Comparison of ENCODE assay signal across 8 mouse cellular contexts in the genomic region with DNA sequence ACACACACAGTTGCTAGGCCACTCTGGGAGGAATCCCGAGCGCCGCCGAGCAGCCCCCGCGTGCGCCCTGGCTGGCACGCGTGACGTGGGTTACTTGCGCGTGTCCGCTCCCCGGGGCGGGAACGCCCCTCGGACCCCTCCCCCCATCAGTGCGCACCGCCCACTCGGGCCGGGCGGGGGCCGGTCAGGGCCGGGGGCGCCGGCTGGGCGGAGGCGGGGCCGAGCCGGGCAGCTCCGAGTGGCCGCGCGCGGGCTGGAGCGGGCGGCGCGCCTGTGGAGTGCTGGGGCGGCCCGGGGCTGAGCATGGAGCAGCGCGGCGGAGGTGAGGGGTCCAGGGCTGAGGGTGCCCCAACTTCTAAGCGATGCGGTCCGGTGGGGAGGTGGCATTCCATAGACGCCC. TPM values are rescaled to one million over a fixed set of nuclear protein-coding genes. Genes with fewer than 3 reads are reported as not detected.
A peak's percentile ranks its signal among the peaks of the same experiment; 100 is the strongest.
DNase-seq lines count a peak whose midpoint lies in the region; ATAC-seq and TF ChIP-seq lines count a peak whose summit lies in the region.

No protein-coding gene starts in this region.

- H3K79me3 ChIP-seq in C2C12 (ENCODE audit: low read depth): peaks cover 40% of the 10 kb centered on the region

- H3ac ChIP-seq in C2C12 (ENCODE audit: control insufficient read depth, insufficient read length, low read depth): peak overlapping the region; percentile 99

- TF ChIP-seq POLR2A in olfactory bulb, adult 2 months (IDR thresholded peaks at IDR 0.05; ENCODE audit: insufficient read depth, low read depth, low read length): no peak

- peak overlapping the region; percentile 98 for H3K27ac ChIP-seq in forebrain, embryonic 10.5 days
- H3K27ac ChIP-seq in heart, embryonic 16.5 days (ENCODE audit: low read length): peak overlapping the region; percentile 100
- H3K27ac ChIP-seq in liver, postnatal 0 days (ENCODE audit: low read depth): peak overlapping the region; percentile 87
- peak overlapping the region; percentile 77 for H3K27ac ChIP-seq in olfactory bulb, adult 2 months (ENCODE audit: insufficient read depth, low read depth, low read length)

- peak overlapping the region; percentile 53 for H3K4me3 ChIP-seq in C2C12 (ENCODE audit: insufficient read depth, poor library complexity, severe bottlenecking)
- peak overlapping the region; percentile 84 for H3K4me3 ChIP-seq in forebrain, embryonic 10.5 days
- H3K4me3 ChIP-seq in heart, embryonic 16.5 days (ENCODE audit: low read length): peak overlapping the region; percentile 79
- peak overlapping the region; percentile 59 for H3K4me3 ChIP-seq in liver, postnatal 0 days (ENCODE audit: low read depth, low read length)
- H3K4me3 ChIP-seq in olfactory bulb, adult 2 months (ENCODE audit: insufficient read depth, low read depth, low read length): peak overlapping the region; percentile 57

- peak; percentile 65 for ATAC-seq in heart, embryonic 16.5 days (replicated peaks; ENCODE audit: extremely low read depth, insufficient read depth, low FRiP score)
- ATAC-seq in liver, postnatal 0 days: peak; percentile 54

- H3K27me3 ChIP-seq in C2C12 (ENCODE audit: control insufficient read depth, insufficient read depth, insufficient read length): no peaks in the 10 kb centered on the region
- no peaks in the 10 kb centered on the region for H3K27me3 ChIP-seq in forebrain, embryonic 10.5 days (ENCODE audit: poor library complexity, severe bottlenecking)
- no peaks in the 10 kb centered on the region for H3K27me3 ChIP-seq in heart, embryonic 16.5 days (ENCODE audit: control insufficient read depth, insufficient read depth, low read length)
- H3K27me3 ChIP-seq in liver, postnatal 0 days (ENCODE audit: insufficient read depth, low read length): no peaks in the 10 kb centered on the region

- peak; percentile 95 to 96 for DNase-seq in adrenal gland, postnatal 36 days
- DNase-seq in forebrain, embryonic 10.5 days (ENCODE audit: extremely low spot score, low spot score): peak; percentile 77
- peak; percentile 88 to 92 for DNase-seq in kidney, postnatal 36 days
- DNase-seq in liver, postnatal 0 days: peak; percentile 79
- DNase-seq in urinary bladder, adult 18-20 months (ENCODE audit: low spot score in 2 of 2): peak; percentile 87

- peaks cover 84% of the 10 kb centered on the region for H3K4me1 ChIP-seq in forebrain, embryonic 10.5 days
- H3K4me1 ChIP-seq in heart, embryonic 16.5 days (ENCODE audit: control insufficient read depth, insufficient read depth, low read length): peaks cover 50% of the 10 kb centered on the region
- peaks cover 36% of the 10 kb centered on the region for H3K4me1 ChIP-seq in liver, postnatal 0 days (ENCODE audit: insufficient read depth)
- H3K4me1 ChIP-seq in olfactory bulb, adult 2 months (ENCODE audit: control insufficient read depth, insufficient read depth, low read length): peaks cover 40% of the 10 kb centered on the region

- TF ChIP-seq EP300 in liver, postnatal 0 days (IDR thresholded peaks at IDR 0.05; ENCODE audit: low read depth): no peak

- under 1% methylated on average over 48 of the region's 48 CpGs for WGBS in forebrain, embryonic 10.5 days
- WGBS in heart, embryonic 16.5 days: under 1% methylated on average over 45 of the region's 48 CpGs
- WGBS in liver, postnatal 0 days (ENCODE audit: insufficient replicate concordance): 3% methylated on average over 22 of the region's 48 CpGs
- 1% methylated on average over 48 of the region's 48 CpGs for WGBS in olfactory bulb, adult 2 months

- H3K79me2 ChIP-seq in C2C12 (ENCODE audit: control insufficient read depth, insufficient read depth): peaks cover 56% of the 10 kb centered on the region

- peaks cover 18% of the 10 kb centered on the region for H3K36me3 ChIP-seq in C2C12 (ENCODE audit: control insufficient read depth, insufficient read depth)
- peaks cover 37% of the 10 kb centered on the region for H3K36me3 ChIP-seq in forebrain, embryonic 10.5 days (replicated peaks)
- H3K36me3 ChIP-seq in heart, embryonic 16.5 days (ENCODE audit: control insufficient read depth, insufficient read depth): peaks cover 9% of the 10 kb centered on the region
- H3K36me3 ChIP-seq in liver, postnatal 0 days (replicated peaks; ENCODE audit: insufficient read depth, low read length): no peaks in the 10 kb centered on the region; the same call in 1 of the 2 replicates

- no peak for TF ChIP-seq CTCF in C2C12 (IDR thresholded peaks at IDR 0.05; ENCODE audit: control insufficient read depth, insufficient read depth, insufficient read length)
- no peak for TF ChIP-seq CTCF in liver, postnatal 0 days (IDR thresholded peaks at IDR 0.05; ENCODE audit: low read depth)
- TF ChIP-seq CTCF in olfactory bulb, adult 2 months (IDR thresholded peaks at IDR 0.05; ENCODE audit: insufficient read depth, low read depth, low read length): no peak

- H3K4me2 ChIP-seq in heart, embryonic 16.5 days (ENCODE audit: low read depth, low read length): peak overlapping the region; percentile 96
- peak overlapping the region; percentile 91 for H3K4me2 ChIP-seq in liver, postnatal 0 days (ENCODE audit: low read depth, low read length)

- H3K9me3 ChIP-seq in forebrain, embryonic 10.5 days: no peaks in the 10 kb centered on the region
- H3K9me3 ChIP-seq in heart, embryonic 16.5 days (replicated peaks; ENCODE audit: control insufficient read depth, low read length): no peaks in the 10 kb centered on the region
- H3K9me3 ChIP-seq in liver, postnatal 0 days (ENCODE audit: low read length): no peaks in the 10 kb centered on the region

- H3K9ac ChIP-seq in heart, embryonic 16.5 days (ENCODE audit: low read length): peak overlapping the region; percentile 95
- peak overlapping the region; percentile 72 for H3K9ac ChIP-seq in liver, postnatal 0 days (replicated peaks)

TF ChIP-seq in C2C12, 6 proteins besides CTCF, POLR2A, EP300 and RAD21:
- TF ChIP-seq MYOG (IDR thresholded peaks at IDR 0.05; ENCODE audit: control insufficient read depth, extremely low read depth, insufficient read length): no peak
- peak; percentile 33 for TF ChIP-seq MAX (IDR thresholded peaks at IDR 0.05)
TF ChIP-seq in C2C12: peak in this region for 1.

RNA-seq across cellular contexts. Expression of gene Lzts2, which starts 3.7 kb away (rescaled TPM):
- 59.2 TPM for polyA plus RNA-seq in C2C12 (2012; fragmentation: generic; extraction: Trizol)
- total RNA-seq in adrenal gland, postnatal 36 days (2021): 10 to 100 TPM; 90.4 to 95.6 TPM
- 47.9 and 52.4 TPM in 2 replicates for polyA plus RNA-seq in forebrain, embryonic 10.5 days (2016; fragmentation: Nextera tagmentation; extraction: Ambion mirVana)
- polyA plus RNA-seq in heart, embryonic 16.5 days (2015; fragmentation: Nextera tagmentation; extraction: Ambion mirVana): 38.0 and 45.8 TPM in 2 replicates
- 5.7 and 7.2 TPM in 2 replicates for polyA plus RNA-seq in liver, postnatal 0 days (2015; fragmentation: Nextera tagmentation; extraction: Ambion mirVana)
- not detected in 2 replicates for polyA plus RNA-seq in olfactory bulb, adult 2 months (2012; ENCODE audit: insufficient read depth, insufficient read length, low replicate concordance, missing spikeins)

RNA-seq across cellular contexts. Expression of gene Mrpl43, which starts 11.7 kb away (rescaled TPM):
- 63.0 TPM for polyA plus RNA-seq in C2C12 (2012; fragmentation: generic; extraction: Trizol)
- 10 to 100 TPM; 49.0 to 53.6 TPM for total RNA-seq in adrenal gland, postnatal 36 days (2021)
- polyA plus RNA-seq in forebrain, embryonic 10.5 days (2016; fragmentation: Nextera tagmentation; extraction: Ambion mirVana): 71.4 and 75.0 TPM in 2 replicates
- 64.4 and 68.6 TPM in 2 replicates for polyA plus RNA-seq in heart, embryonic 16.5 days (2015; fragmentation: Nextera tagmentation; extraction: Ambion mirVana)
- 43.6 and 43.8 TPM in 2 replicates for polyA plus RNA-seq in liver, postnatal 0 days (2015; fragmentation: Nextera tagmentation; extraction: Ambion mirVana)
- not detected in 2 replicates for polyA plus RNA-seq in olfactory bulb, adult 2 months (2012; ENCODE audit: insufficient read depth, insufficient read length, low replicate concordance, missing spikeins)

RNA-seq across cellular contexts. Expression of gene Twnk, which starts 12.4 kb away (rescaled TPM):
- polyA plus RNA-seq in C2C12 (2012; fragmentation: generic; extraction: Trizol): 12.1 TPM
- total RNA-seq in adrenal gland, postnatal 36 days (2021): 10 to 100 TPM; 30.8 to 33.0 TPM
- 34.5 and 35.8 TPM in 2 replicates for polyA plus RNA-seq in forebrain, embryonic 10.5 days (2016; fragmentation: Nextera tagmentation; extraction: Ambion mirVana)
- polyA plus RNA-seq in heart, embryonic 16.5 days (2015; fragmentation: Nextera tagmentation; extraction: Ambion mirVana): 23.2 and 24.5 TPM in 2 replicates
- 9.9 and 10.6 TPM in 2 replicates for polyA plus RNA-seq in liver, postnatal 0 days (2015; fragmentation: Nextera tagmentation; extraction: Ambion mirVana)
- not detected in 2 replicates for polyA plus RNA-seq in olfactory bulb, adult 2 months (2012; ENCODE audit: insufficient read depth, insufficient read length, low replicate concordance, missing spikeins)

RNA-seq across cellular contexts. Expression of gene Pdzd7, which starts 27.6 kb away (rescaled TPM):
- 0.14 TPM for polyA plus RNA-seq in C2C12 (2012; fragmentation: generic; extraction: Trizol)
- under 1 TPM; 0.13 to 0.23 TPM for total RNA-seq in adrenal gland, postnatal 36 days (2021)
- 0.15 and 0.25 TPM in 2 replicates for polyA plus RNA-seq in forebrain, embryonic 10.5 days (2016; fragmentation: Nextera tagmentation; extraction: Ambion mirVana)
- polyA plus RNA-seq in heart, embryonic 16.5 days (2015; fragmentation: Nextera tagmentation; extraction: Ambion mirVana): 0.14 and 0.25 TPM in 2 replicates
- not detected in 2 replicates for polyA plus RNA-seq in liver, postnatal 0 days (2015; fragmentation: Nextera tagmentation; extraction: Ambion mirVana)
- polyA plus RNA-seq in olfactory bulb, adult 2 months (2012; ENCODE audit: insufficient read depth, insufficient read length, low replicate concordance, missing spikeins): not detected in 2 replicates

RNA-seq across cellular contexts. Expression of gene Sema4g, which starts 29.0 kb away (rescaled TPM):
- 0.30 TPM for polyA plus RNA-seq in C2C12 (2012; fragmentation: generic; extraction: Trizol)
- 1 to 10 TPM; 4.2 to 5.6 TPM for total RNA-seq in adrenal gland, postnatal 36 days (2021)
- polyA plus RNA-seq in forebrain, embryonic 10.5 days (2016; fragmentation: Nextera tagmentation; extraction: Ambion mirVana): 3.4 and 3.8 TPM in 2 replicates
- polyA plus RNA-seq in heart, embryonic 16.5 days (2015; fragmentation: Nextera tagmentation; extraction: Ambion mirVana): 0.79 and 0.94 TPM in 2 replicates
- 9.3 and 11.3 TPM in 2 replicates for polyA plus RNA-seq in liver, postnatal 0 days (2015; fragmentation: Nextera tagmentation; extraction: Ambion mirVana)
- polyA plus RNA-seq in olfactory bulb, adult 2 months (2012; ENCODE audit: insufficient read depth, insufficient read length, low replicate concordance, missing spikeins): 101 TPM in 1 of 2 replicates, not detected in the other

Comparison
In these comparisons a context has a peak if more than half of its experiments do, and no peak if none do; other contexts are left out.
1. Peak in every context shown above with its lines: DNase-seq, ATAC-seq, H3K4me3 ChIP-seq and H3K27ac ChIP-seq.
2. RNA of gene Twnk, which starts 12.4 kb away (polyA plus RNA-seq): 34.5 to 35.8 TPM in forebrain, embryonic 10.5 days, 23.2 to 24.5 TPM in heart, embryonic 16.5 days, 12.1 TPM in C2C12 (single experiment) and 9.9 to 10.6 TPM in liver, postnatal 0 days; not detected in olfactory bulb, adult 2 months; every median in the first group is over 10 times any median in the second.